Mouse (Mus musculus): Measurements from ENCODE around the gene Atpaf2.

- no peak for TF ChIP-seq CTCF (IDR thresholded peaks at IDR 0.05; ENCODE audit: borderline replicate concordance, extremely low read depth, insufficient read depth, insufficient read length)
- TF ChIP-seq POLR2A (IDR thresholded peaks at IDR 0.05; ENCODE audit: borderline replicate concordance, extremely low read depth, insufficient read depth, insufficient read length, poor library complexity, severe bottlenecking), result no peak
These were observed 57.5 kb downstream of the Atpaf2 start for GRCm38 (mm10) chr11:60360631-60361201.

Measured in brain, embryonic 14.5 days (tissue).